Mouse (Mus musculus): ENCODE data around the gene Fam168b. TPM values are rescaled to one million over a fixed set of nuclear protein-coding genes. Genes with fewer than 3 reads are reported as not detected.

Fam168b gene
- 57.1 TPM for polyA plus RNA-seq (2014; fragmentation: Illumina TruSeq; extraction: RNeasy Lipid Tissue Mini Kit (QIAGEN cat#74804); ENCODE audit: low read depth, low replicate concordance)

GRCm38 (mm10) chr1:34842887-34843618, at the start of gene Fam168b:
Gene Fam168b (minus strand): TSS chr1:34843065.

GRCm38 (mm10) chr1:34849745-34850342, 7.0 kb upstream of the Fam168b start, which contains the start of gene Plekhb2:
Gene Plekhb2 (plus strand): TSS chr1:34849976.

Other genes with a start within 250 kb of the Fam168b start
- gene Plekhb2, start 6.9 kb upstream of the Fam168b start, polyA plus RNA-seq (2014; fragmentation: Illumina TruSeq; extraction: RNeasy Lipid Tissue Mini Kit (QIAGEN cat#74804); ENCODE audit: low read depth, low replicate concordance): 225 TPM